Mouse (Mus musculus) cerebellum, postnatal 36 days (tissue): ENCODE results near the gene Mettl24.
"Not testable (repeated sequence)": the region's sequence is repeated elsewhere in the genome, so short reads cannot be mapped to it uniquely, and the experiment has no call there.

ENCODE experiments used
- DNase-seq, 2 experiments: peaks; one replicate each; pipeline ENCODE4 v3.0.0; 2021 to 2022; ENCODE audit warnings: mixed read lengths in 2 of 2

Gene Mettl24

GRCm38 (mm10) chr10:40740696-40741095, 57.6 kb downstream of the Mettl24 start:
- DNase-seq: no peak

- DNase-seq: no peak
Measured at GRCm38 (mm10) chr10:40750293-40751047, 67.4 kb downstream of the Mettl24 start.

GRCm38 (mm10) chr10:40751157-40751556, 68.1 kb downstream of the Mettl24 start:
- DNase-seq: no peak

- peak; percentile 37 to 46 for DNase-seq
Measured at GRCm38 (mm10) chr10:40753036-40753435, 70.0 kb downstream of the Mettl24 start.

GRCm38 (mm10) chr10:40758171-40759010, 75.3 kb downstream of the Mettl24 start:
- DNase-seq: no peak

- not testable (repeated sequence) for DNase-seq
Measured at GRCm38 (mm10) chr10:40759391-40760194, 76.5 kb downstream of the Mettl24 start.

- DNase-seq: no peak
Measured at GRCm38 (mm10) chr10:40760195-40761009, 77.3 kb downstream of the Mettl24 start.

- no peak for DNase-seq
Measured at GRCm38 (mm10) chr10:40761010-40761752, 78.1 kb downstream of the Mettl24 start.

- DNase-seq: no peak
Measured at GRCm38 (mm10) chr10:40762624-40763023, 79.5 kb downstream of the Mettl24 start.

GRCm38 (mm10) chr10:40763084-40763720, 80.1 kb downstream of the Mettl24 start:
- no peak for DNase-seq

GRCm38 (mm10) chr10:40772266-40772665, 89.2 kb downstream of the Mettl24 start:
- DNase-seq: no peak

- no peak for DNase-seq
Measured at GRCm38 (mm10) chr10:40775151-40775550, 92.1 kb downstream of the Mettl24 start.

GRCm38 (mm10) chr10:40775655-40776054, 92.6 kb downstream of the Mettl24 start:
- no peak for DNase-seq

GRCm38 (mm10) chr10:40777171-40777570, 94.1 kb downstream of the Mettl24 start:
- no peak for DNase-seq

- no peak for DNase-seq
Measured at GRCm38 (mm10) chr10:40778472-40778871, 95.4 kb downstream of the Mettl24 start.

- DNase-seq: no peak
Measured at GRCm38 (mm10) chr10:40790406-40790805, 107.3 kb downstream of the Mettl24 start.

- DNase-seq: no peak
Measured at GRCm38 (mm10) chr10:40792115-40792514, 109.0 kb downstream of the Mettl24 start.

GRCm38 (mm10) chr10:40805221-40805620, 122.1 kb downstream of the Mettl24 start:
- DNase-seq: no peak

- DNase-seq: no peak
Measured at GRCm38 (mm10) chr10:40806221-40806620, 123.1 kb downstream of the Mettl24 start.

- not testable (repeated sequence) for DNase-seq
Measured at GRCm38 (mm10) chr10:40809411-40809910, 126.4 kb downstream of the Mettl24 start.

- no peak for DNase-seq
Measured at GRCm38 (mm10) chr10:40813627-40814026, 130.5 kb downstream of the Mettl24 start.
